Mouse (Mus musculus): ENCODE data around the gene 4933402E13Rik.

4933402E13Rik gene

GRCm38 (mm10) chrX:62283199-62283598 is at the start of gene 4933402E13Rik:
TSS of gene 4933402E13Rik (plus strand) at chrX:62283499.
- DNase-seq (ENCODE audit: low spot score): no peak
